Mouse (Mus musculus) stomach, embryonic 16.5 days (tissue): ENCODE measurements at regions not wholly inside any gene's neighbourhood (a gene's known extent, or its start where the extent isn't known, plus 50 kb on each side); places are given as distances from the start of the nearest gene placed in this dataset.

ENCODE experiments used
- ATAC-seq: fragments of 200-750 bp; cut with Nextera tagmentation; 2 replicates; pipeline ENCODE4 v1.8.0; 2017; ENCODE audit warnings: moderate number of reproducible peaks, moderate TSS enrichment; ENCODE audit not compliant: insufficient read depth, low FRiP score
- H3K27ac ChIP-seq: fragments of 300-500 bp; sonication (generic); 2 replicates; pipeline ENCODE4 v1.5.1; 2014; ENCODE audit warnings: low read length
- H3K27me3 ChIP-seq: fragments of 300-500 bp; sonication (generic); 2 replicates; pipeline ENCODE4 v1.6.1; 2014; ENCODE audit warnings: low read length, control low read depth, mixed read lengths; ENCODE audit not compliant: control insufficient read depth, insufficient read depth
- H3K36me3 ChIP-seq: fragments of 300-500 bp; sonication (generic); 2 replicates; pipeline ENCODE4 v1.6.1; 2014; ENCODE audit warnings: low read length; ENCODE audit not compliant: control insufficient read depth, insufficient read depth
- H3K4me1 ChIP-seq: fragments of 300-500 bp; sonication (generic); 2 replicates; pipeline ENCODE4 v1.6.1; 2014; ENCODE audit warnings: low read length, control low read depth, mixed read lengths; ENCODE audit not compliant: control insufficient read depth, insufficient read depth
- H3K4me2 ChIP-seq: fragments of 300-500 bp; sonication (generic); 2 replicates; pipeline ENCODE4 v1.6.1; 2014; ENCODE audit warnings: low read depth, low read length, mixed read lengths
- H3K4me3 ChIP-seq: fragments of 300-500 bp; sonication (generic); replicated peaks from 2 replicates; pipeline ENCODE4 v1.5.1; 2014; ENCODE audit warnings: mild to moderate bottlenecking, low read length
- H3K9ac ChIP-seq: fragments of 300-500 bp; sonication (generic); 2 replicates; pipeline ENCODE4 v1.6.1; 2014; ENCODE audit warnings: low read length
- H3K9me3 ChIP-seq: fragments of 300-500 bp; sonication (generic); replicated peaks from 2 replicates; pipeline ENCODE4 v1.6.1; 2016; ENCODE audit warnings: low read length, control low read depth; ENCODE audit not compliant: control insufficient read depth
- WGBS: fragments of 180-500 bp; shearing (Covaris S2); extraction: QIAGEN DNeasy Blood & Tissue Kit; methylation state at CpG from one replicate; pipeline ENCODE4 v1.1.7; 2014; 5-methylcytosine and 5-hydroxymethylcytosine counted together

DNA sequence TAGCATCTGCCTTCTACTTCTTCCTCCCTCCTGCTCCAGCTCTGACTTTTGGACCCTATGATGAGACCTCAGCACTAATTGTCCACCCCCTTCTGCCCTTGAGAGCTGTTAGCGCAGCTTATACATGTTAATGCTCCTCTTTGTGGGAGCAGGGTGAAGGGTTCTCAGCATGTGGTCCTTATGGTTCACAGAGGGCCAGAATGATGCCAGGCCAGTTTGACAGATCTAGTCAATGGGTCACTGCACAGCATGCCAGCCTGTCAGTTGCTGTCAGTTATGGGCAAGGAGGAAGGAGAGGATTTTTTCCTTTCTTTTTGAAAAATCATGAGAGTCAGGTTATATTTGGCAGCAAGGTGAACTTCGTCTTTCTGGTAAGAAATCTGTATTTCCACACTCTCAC lies 68.4 kb downstream of the 4931417E11Rik start:
- ATAC-seq = no peak
- Histone ChIP-seq H3K27ac (no peak overlapping the region), H3K4me3 (no peak overlapping the region), H3K4me2 (no peak overlapping the region), H3K9me3 (peaks cover 3% of the 10 kb centered on the region; the same call in 1 of the 2 replicates), H3K36me3 (no peaks in the 10 kb centered on the region), H3K9ac (no peak overlapping the region), H3K4me1 (no peaks in the 10 kb centered on the region), H3K27me3 (no peaks in the 10 kb centered on the region)
- 89% methylated on average over 2 of the region's 2 CpGs for WGBS

DNA sequence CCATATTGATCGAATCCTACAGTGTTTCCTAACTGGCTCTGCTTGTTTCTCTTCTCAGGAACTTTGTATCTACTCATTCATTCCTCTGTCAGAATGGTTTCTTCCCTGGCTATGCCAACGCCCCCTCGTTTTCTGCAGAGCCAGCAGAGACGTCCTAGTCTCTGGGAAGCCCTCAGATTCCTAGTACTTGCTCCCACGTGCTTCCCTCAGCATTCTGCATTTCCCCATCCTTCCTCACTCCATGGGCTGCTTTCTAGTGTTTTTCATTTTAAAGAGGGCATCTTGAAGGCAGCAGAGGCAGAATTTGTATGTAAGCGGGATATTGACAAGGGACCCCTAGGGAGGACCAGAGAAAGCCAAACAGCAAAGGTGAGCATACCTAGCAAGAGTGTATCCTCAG lies 80.2 kb downstream of the 4931417E11Rik start:
- Histone ChIP-seq H3K27ac (no peak overlapping the region), H3K4me2 (no peak overlapping the region), H3K36me3 (no peaks in the 10 kb centered on the region), H3K9me3 (no peaks in the 10 kb centered on the region), H3K4me3 (no peak overlapping the region), H3K27me3 (no peaks in the 10 kb centered on the region), H3K9ac (no peak overlapping the region), H3K4me1 (no peaks in the 10 kb centered on the region)
- ATAC-seq = no peak
- 57% methylated on average over 6 of the region's 6 CpGs for WGBS

DNA sequence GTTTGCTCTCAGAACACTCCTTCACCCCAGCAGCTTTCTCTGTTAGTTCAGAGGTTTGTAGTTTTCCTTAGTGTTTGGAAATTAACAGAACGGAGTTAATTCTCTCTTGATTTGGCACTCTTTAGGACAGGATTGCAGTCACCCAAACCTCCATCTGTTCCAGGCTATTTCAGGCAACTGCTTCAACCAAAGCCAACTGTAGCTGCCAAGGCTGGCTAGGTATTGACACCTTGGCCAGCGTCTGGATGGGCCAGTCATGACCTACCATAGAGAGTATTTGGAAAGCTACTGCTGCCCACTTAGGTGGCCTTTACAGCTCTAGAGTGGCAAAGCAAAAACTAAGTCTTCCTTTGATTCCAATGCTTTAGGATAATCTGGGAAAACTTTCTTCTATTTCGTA lies 83.2 kb downstream of the 4931417E11Rik start:
- 84% methylated on average over 3 of the region's 3 CpGs for WGBS
- H3K4me2 ChIP-seq = no peak overlapping the region
- no peaks in the 10 kb centered on the region for H3K36me3 ChIP-seq
- no peaks in the 10 kb centered on the region for H3K27me3 ChIP-seq
- no peaks in the 10 kb centered on the region for H3K4me1 ChIP-seq
- H3K4me3 ChIP-seq = no peak overlapping the region
- H3K9me3 ChIP-seq = no peaks in the 10 kb centered on the region
- no peak for ATAC-seq
- H3K9ac ChIP-seq = no peak overlapping the region
- H3K27ac ChIP-seq = no peak overlapping the region

GRCm38 (mm10) chr6:73379825-73380224 lies 89.6 kb downstream of the 4931417E11Rik start:
- no peak overlapping the region for H3K27ac ChIP-seq
- H3K9me3 ChIP-seq = no peaks in the 10 kb centered on the region; the same call in 1 of the 2 replicates
- no peak overlapping the region for H3K9ac ChIP-seq
- no peaks in the 10 kb centered on the region for H3K27me3 ChIP-seq
- H3K36me3 ChIP-seq = no peaks in the 10 kb centered on the region
- no peak overlapping the region for H3K4me2 ChIP-seq
- WGBS = 78% methylated on average over 5 of the region's 5 CpGs
- H3K4me1 ChIP-seq = no peaks in the 10 kb centered on the region
- ATAC-seq = no peak
- H3K4me3 ChIP-seq = no peak overlapping the region

GRCm38 (mm10) chr6:73377884-73378283 lies 91.6 kb downstream of the 4931417E11Rik start:
- no peaks in the 10 kb centered on the region for H3K36me3 ChIP-seq
- H3K4me3 ChIP-seq = no peak overlapping the region
- no peaks in the 10 kb centered on the region; the same call in 1 of the 2 replicates for H3K9me3 ChIP-seq
- WGBS = 92% methylated on average over 8 of the region's 8 CpGs
- H3K9ac ChIP-seq = no peak overlapping the region
- H3K4me1 ChIP-seq = no peaks in the 10 kb centered on the region
- no peak overlapping the region for H3K4me2 ChIP-seq
- ATAC-seq = no peak
- H3K27me3 ChIP-seq = no peaks in the 10 kb centered on the region
- no peak overlapping the region for H3K27ac ChIP-seq

DNA sequence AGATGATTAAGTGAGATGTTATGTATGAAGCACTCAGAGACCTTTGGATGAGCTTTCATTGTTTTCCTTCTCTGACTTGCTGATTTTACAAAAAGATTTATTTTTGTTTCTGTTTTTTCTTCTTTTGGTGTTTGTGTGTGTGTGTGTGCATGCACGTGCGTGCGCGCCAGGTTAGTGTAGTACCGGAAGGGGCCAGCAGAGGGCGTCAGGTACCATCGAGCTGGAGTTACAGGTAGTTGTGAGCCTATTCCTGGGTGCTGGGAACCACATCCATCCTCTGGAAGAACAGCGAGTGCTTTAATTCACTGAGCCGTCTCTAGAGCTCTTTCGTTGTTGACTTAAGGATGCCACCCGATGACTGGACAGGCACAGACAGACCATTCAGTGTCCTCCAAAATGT lies 93.2 kb downstream of the 4931417E11Rik start:
- no peak overlapping the region for H3K27ac ChIP-seq
- WGBS = 95% methylated on average over 11 of the region's 11 CpGs
- ATAC-seq = no peak

GRCm38 (mm10) chr6:73372901-73373300 lies 96.6 kb downstream of the 4931417E11Rik start:
- ATAC-seq = no peak
- Histone ChIP-seq H3K27ac (no peak overlapping the region), H3K4me1 (no peaks in the 10 kb centered on the region), H3K27me3 (no peaks in the 10 kb centered on the region), H3K4me2 (no peak overlapping the region), H3K9ac (no peak overlapping the region), H3K4me3 (no peak overlapping the region), H3K9me3 (no peaks in the 10 kb centered on the region; the same call in 1 of the 2 replicates), H3K36me3 (no peaks in the 10 kb centered on the region)
- WGBS = 81% methylated on average over 5 of the region's 5 CpGs

More for the DNA sequence above, 93.2 kb downstream of the 4931417E11Rik start:
- no peak overlapping the region for H3K9ac ChIP-seq
- H3K4me2 ChIP-seq = no peak overlapping the region
- no peak overlapping the region for H3K4me3 ChIP-seq
- H3K36me3 ChIP-seq = no peaks in the 10 kb centered on the region
- no peaks in the 10 kb centered on the region; the same call in 1 of the 2 replicates for H3K9me3 ChIP-seq
- no peaks in the 10 kb centered on the region for H3K27me3 ChIP-seq
- no peaks in the 10 kb centered on the region for H3K4me1 ChIP-seq

DNA sequence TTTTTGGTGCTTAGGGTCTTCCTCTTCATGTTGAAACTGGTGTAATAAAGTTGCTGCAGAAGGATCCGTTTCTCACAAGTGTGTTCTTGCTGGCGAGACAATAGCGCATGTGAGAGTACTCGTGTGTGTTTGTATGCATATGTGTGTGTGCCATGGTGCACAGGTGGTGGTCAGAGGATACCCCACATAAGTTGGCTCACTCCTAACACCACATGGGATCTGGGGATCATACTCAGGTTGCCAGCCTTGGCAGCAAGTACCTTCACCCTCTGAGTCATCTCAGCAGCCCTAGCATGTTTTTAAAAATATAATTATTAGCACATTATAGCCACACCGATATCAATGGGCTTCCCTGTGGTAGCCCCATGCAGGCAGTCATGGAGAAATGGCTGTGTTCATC lies 97.6 kb downstream of the 4931417E11Rik start:
- Histone ChIP-seq H3K27me3 (no peaks in the 10 kb centered on the region), H3K27ac (no peak overlapping the region), H3K4me3 (no peak overlapping the region), H3K4me2 (no peak overlapping the region), H3K36me3 (no peaks in the 10 kb centered on the region), H3K9me3 (no peaks in the 10 kb centered on the region; the same call in 1 of the 2 replicates), H3K4me1 (no peaks in the 10 kb centered on the region), H3K9ac (no peak overlapping the region)
- 92% methylated on average over 5 of the region's 5 CpGs for WGBS
- ATAC-seq = no peak

DNA sequence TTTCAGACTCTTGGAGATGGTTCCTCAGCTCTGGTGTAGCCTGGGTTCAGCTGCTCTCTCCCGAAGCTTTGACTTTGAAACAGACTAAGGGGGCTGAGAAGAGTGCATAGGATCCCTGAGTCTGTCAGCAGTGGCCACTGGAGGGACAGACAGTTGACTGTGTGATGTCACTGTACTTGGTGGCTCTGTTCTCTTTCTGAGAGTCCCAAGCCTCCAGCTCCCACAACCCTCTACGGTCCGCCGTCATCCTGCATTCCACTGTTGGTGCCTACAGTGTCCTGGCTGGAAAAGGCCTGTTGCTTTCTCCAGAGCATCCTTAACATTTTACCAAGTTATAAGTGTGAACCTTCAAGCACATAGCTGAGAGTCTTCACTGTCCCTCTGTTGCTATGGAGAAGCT lies 98.6 kb downstream of the 4931417E11Rik start:
- no peak overlapping the region for H3K9ac ChIP-seq
- H3K36me3 ChIP-seq = no peaks in the 10 kb centered on the region
- H3K4me3 ChIP-seq = no peak overlapping the region
- H3K9me3 ChIP-seq = no peaks in the 10 kb centered on the region
- H3K4me1 ChIP-seq = no peaks in the 10 kb centered on the region
- WGBS = 85% methylated on average over 4 of the region's 4 CpGs
- H3K27me3 ChIP-seq = no peaks in the 10 kb centered on the region
- no peak overlapping the region for H3K4me2 ChIP-seq
- no peak overlapping the region for H3K27ac ChIP-seq
- no peak for ATAC-seq

DNA sequence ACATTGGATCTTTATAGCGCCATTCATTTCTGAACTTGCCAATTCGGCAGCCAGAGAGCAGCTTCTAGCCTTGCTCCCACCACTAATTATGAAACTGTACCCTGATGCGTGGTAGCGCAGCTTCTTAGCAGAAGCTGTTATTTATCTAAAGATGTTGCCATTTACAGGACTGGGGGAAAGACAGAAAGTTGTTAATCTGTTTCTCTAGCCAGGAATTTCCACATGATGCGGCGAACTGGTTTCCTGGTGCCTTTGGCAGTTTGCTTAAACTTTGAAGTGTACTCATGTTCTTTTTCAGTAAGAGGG lies 100.7 kb downstream of the 4931417E11Rik start:
- peak overlapping the region; percentile 18 for H3K4me3 ChIP-seq
- WGBS = 18% methylated on average over 6 of the region's 6 CpGs

More for the DNA sequence above, 100.7 kb downstream of the 4931417E11Rik start:
- Histone ChIP-seq H3K27me3 (no peaks in the 10 kb centered on the region; the same call in 1 of the 2 replicates), H3K4me2 (peak overlapping the region; percentile 48), H3K4me1 (no peaks in the 10 kb centered on the region), H3K9me3 (no peaks in the 10 kb centered on the region), H3K27ac (no peak overlapping the region), H3K9ac (no peak overlapping the region), H3K36me3 (no peaks in the 10 kb centered on the region)
- ATAC-seq = no peak
